Mouse (Mus musculus): ENCODE measurements at regions not wholly inside any gene's neighbourhood (a gene's known extent, or its start where the extent isn't known, plus 50 kb on each side); places are given as distances from the start of the nearest gene placed in this dataset.

GRCm38 (mm10) chr2:171231288-171232050 lies 499.9 kb downstream of the Dok5 start:
- no peak for DNase-seq
- intact Hi-C loops (cut with DNase I): no loop called here

GRCm38 (mm10) chr2:171230536-171230935 lies 498.9 kb downstream of the Dok5 start:
- intact Hi-C loops (cut with DNase I): no loop called here
- no peak for DNase-seq

DNA sequence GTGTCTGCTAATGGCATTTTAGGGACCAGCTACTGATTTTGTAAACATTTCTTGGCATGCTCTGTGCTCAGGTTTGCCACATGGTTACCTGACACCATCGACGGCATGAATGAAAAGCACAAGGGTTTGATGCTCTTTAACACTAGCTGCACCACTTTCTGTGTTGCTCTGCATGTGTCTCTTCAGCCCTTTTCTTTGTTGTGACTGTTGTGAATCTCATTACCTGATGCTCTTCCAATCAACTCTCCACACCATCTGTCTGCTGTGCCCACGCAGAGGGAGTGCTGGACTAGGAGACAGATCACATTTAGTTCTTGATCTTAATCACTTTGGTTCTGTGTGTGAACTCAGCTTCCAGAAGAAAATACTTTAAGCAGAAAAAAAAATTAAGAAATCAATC lies 496.6 kb downstream of the Dok5 start:
- DNase-seq: no peak
- intact Hi-C loops (cut with DNase I): no loop called here

DNA sequence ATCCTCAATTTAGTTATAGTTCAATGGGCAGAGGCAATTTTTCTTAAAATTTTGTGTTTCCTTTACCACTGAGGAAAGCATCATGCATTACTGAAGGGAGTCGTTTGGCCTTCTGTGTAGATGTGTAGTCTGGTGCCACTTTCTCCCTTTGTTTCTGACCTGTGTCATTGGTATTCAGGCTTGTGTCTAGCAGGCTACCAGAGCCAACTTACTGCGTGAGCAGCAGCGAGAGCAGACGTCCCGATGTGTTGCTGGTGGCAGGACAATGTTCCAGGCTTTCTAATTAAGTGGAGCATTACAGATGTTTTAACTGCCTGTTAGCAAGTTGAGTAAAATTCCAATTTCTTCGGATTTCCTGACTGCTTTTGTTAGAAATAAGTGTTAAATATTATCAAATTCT lies 482.2 kb downstream of the Dok5 start:
- no peak for DNase-seq
- intact Hi-C loops (cut with DNase I): no loop called here

DNA sequence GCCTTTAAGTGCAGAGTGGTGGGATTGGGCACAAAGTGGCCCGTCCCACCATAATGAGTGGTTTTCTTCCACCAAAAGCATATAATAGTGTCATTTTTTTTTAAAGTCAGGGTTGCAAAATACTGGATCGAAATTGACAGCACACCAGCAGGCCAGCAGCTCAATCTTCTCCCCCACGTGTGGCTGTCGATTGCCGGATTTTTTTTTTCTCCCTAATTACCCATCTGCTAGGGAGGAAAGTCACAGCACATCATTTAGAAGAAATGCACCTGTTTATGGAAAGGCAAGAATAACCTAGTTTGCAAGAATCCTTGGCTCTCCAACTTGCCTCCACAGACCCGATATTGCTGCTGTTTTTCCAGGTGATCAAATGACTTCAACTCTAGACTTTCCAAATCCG lies 464.9 kb downstream of the Dok5 start:
- intact Hi-C loops (cut with DNase I): no loop called here
- DNase-seq: no peak

GRCm38 (mm10) chr2:171192181-171192580 lies 460.6 kb downstream of the Dok5 start:
- no peak for DNase-seq
- intact Hi-C loops (cut with DNase I): no loop called here
